Mouse (Mus musculus) intestine, embryonic 14.5 days (tissue): Measurements from ENCODE around the gene Hist1h1a. TPM values are rescaled to one million over a fixed set of nuclear protein-coding genes. Genes with fewer than 3 reads are reported as not detected.
"Not testable (repeated sequence)": the region's sequence is repeated elsewhere in the genome, so short reads cannot be mapped to it uniquely, and the experiment has no call there.

Experiments used
- ATAC-seq: fragments of 200-750 bp; cut with Nextera tagmentation; replicated peaks from 2 replicates; pipeline ENCODE4 v1.8.0; 2017; ENCODE audit warnings: low read depth, moderate number of reproducible peaks, moderate TSS enrichment, moderate library complexity; ENCODE audit not compliant: low FRiP score, low TSS enrichment
- DNase-seq: peaks from one replicate; pipeline ENCODE4 v3.0.0-alpha.2; 2018; ENCODE audit warnings: low spot score
- H3K27ac ChIP-seq: fragments of 300-500 bp; sonication (generic); 2 replicates; pipeline ENCODE4 v1.5.1; 2014; ENCODE audit warnings: low read depth, mild to moderate bottlenecking, control low read depth
- H3K27me3 ChIP-seq: fragments of 300-500 bp; sonication (generic); replicated peaks from 2 replicates; pipeline ENCODE4 v1.6.1; 2014; ENCODE audit warnings: low read length, control low read depth; ENCODE audit not compliant: control insufficient read depth, insufficient read depth
- H3K36me3 ChIP-seq: fragments of 300-500 bp; sonication (generic); 2 replicates; pipeline ENCODE4 v1.6.1; 2014; ENCODE audit warnings: low read length, control low read depth; ENCODE audit not compliant: control insufficient read depth, insufficient read depth
- H3K4me1 ChIP-seq: fragments of 300-500 bp; sonication (generic); replicated peaks from 2 replicates; pipeline ENCODE4 v1.6.1; 2014; ENCODE audit warnings: low read length, control low read depth, mixed read lengths; ENCODE audit not compliant: control insufficient read depth, insufficient read depth
- H3K4me2 ChIP-seq: fragments of 300-500 bp; sonication (generic); 2 replicates; pipeline ENCODE4 v1.6.1; 2014; ENCODE audit warnings: low read length
- H3K4me3 ChIP-seq: fragments of 300-500 bp; sonication (generic); 2 replicates; pipeline ENCODE4 v1.5.1; 2014; ENCODE audit warnings: low read depth, low read length, control low read depth, mixed read lengths
- H3K9ac ChIP-seq: fragments of 300-500 bp; sonication (generic); 2 replicates; pipeline ENCODE4 v1.6.1; 2014; ENCODE audit warnings: mild to moderate bottlenecking, low read length
- H3K9me3 ChIP-seq: fragments of 300-500 bp; sonication (generic); 2 replicates; pipeline ENCODE4 v1.6.1; 2016; ENCODE audit warnings: low read length, control low read depth; ENCODE audit not compliant: control insufficient read depth
- WGBS: fragments of 180-500 bp; shearing (Covaris S2); extraction: QIAGEN DNeasy Blood & Tissue Kit; methylation state at CpG from one replicate; pipeline ENCODE4 v1.1.7; 2014; 5-methylcytosine and 5-hydroxymethylcytosine counted together
- polyA plus RNA-seq: library from polyadenylated mRNA; unstranded; fragments of >200 nt; fragmentation: Nextera tagmentation; extraction: Ambion mirVana; gene quantifications from 2 replicates; pipeline ENCODE4 v1.2.1, GENCODE M21; 2014

Hist1h1a gene
- polyA plus RNA-seq, 1 experiment from 2014 or later = 4.2 TPM

- DNase-seq = peak; percentile 68
- 2% methylated on average over 20 of the region's 27 CpGs for WGBS
- ATAC-seq = peak; percentile 6
These were observed 3.1 kb upstream of the Hist1h1a start for GRCm38 (mm10) chr13:23760240-23760971.

DNA sequence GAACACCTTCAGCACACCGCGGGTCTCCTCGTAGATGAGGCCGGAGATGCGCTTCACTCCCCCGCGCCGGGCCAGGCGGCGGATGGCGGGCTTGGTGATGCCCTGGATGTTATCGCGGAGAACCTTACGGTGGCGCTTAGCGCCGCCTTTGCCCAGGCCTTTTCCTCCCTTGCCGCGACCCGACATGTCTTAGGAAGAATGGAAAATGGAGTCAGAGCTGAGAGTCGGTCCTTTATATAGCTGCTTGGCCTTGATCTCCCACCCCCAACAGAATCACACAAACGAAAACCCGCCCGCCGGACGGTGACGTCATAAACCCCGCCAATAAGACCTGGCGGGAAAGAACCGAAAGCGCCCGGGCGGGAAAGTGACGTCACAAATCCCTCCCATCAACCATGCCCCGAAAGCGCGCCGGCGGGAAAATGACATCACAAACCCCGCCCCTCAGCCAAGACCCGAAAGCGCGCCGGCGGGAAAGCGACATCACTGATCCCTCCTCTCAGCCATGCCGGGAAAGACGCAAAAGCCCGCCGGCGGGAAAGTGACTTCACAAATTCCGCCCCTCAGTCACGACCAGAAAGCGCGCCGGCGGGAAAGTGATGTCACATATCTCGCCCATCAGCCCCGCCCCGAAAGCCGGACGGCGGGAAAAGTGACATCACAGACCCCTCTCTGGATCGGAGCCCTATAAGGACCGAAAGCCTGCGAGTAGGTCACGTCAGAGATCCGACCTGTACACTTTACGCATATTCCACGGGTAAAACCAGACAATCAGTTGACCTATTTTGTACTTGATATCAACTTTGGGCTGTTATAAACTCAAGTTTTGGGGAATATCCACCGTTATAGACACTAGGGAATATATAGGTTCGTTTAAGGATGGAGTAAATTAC, 2.2 kb upstream of the Hist1h1a start, which contains the start of gene Hist1h4a:
TSS of gene Hist1h4a (minus strand) at position 259 of the 893 bp plus-strand sequence.
- peak within 1 kb of the TSS; percentile 91 for H3K4me2 ChIP-seq
- no peaks in the 10 kb centered on the region for H3K27me3 ChIP-seq
- no peaks in the 10 kb centered on the region for H3K36me3 ChIP-seq
- peak within 1 kb of the TSS; percentile 98 for H3K27ac ChIP-seq
- H3K9me3 ChIP-seq = no peaks in the 10 kb centered on the region
- H3K4me3 ChIP-seq = peak within 1 kb of the TSS; percentile 57
- ATAC-seq = peak; percentile 73
- under 1% methylated on average over 61 of the region's 72 CpGs for WGBS
- DNase-seq = peak; percentile 100
- H3K9ac ChIP-seq = peak within 1 kb of the TSS; percentile 84
- H3K4me1 ChIP-seq = peaks cover 17% of the 10 kb centered on the region

More at GRCm38 (mm10) chr13:23760240-23760971, 3.1 kb upstream of the Hist1h1a start:
- Histone ChIP-seq H3K4me1 (peaks cover 17% of the 10 kb centered on the region), H3K4me2 (peak overlapping the region; percentile 91), H3K27ac (peak overlapping the region; percentile 98), H3K4me3 (peak overlapping the region; percentile 57), H3K9ac (peak overlapping the region; percentile 74), H3K27me3 (no peaks in the 10 kb centered on the region), H3K9me3 (no peaks in the 10 kb centered on the region), H3K36me3 (no peaks in the 10 kb centered on the region)

GRCm38 (mm10) chr13:23761871-23762821, 1.3 kb upstream of the Hist1h1a start, which contains the start of gene Hist1h3a:
Gene Hist1h3a, minus strand, starts transcription at chr13:23762386.
- H3K9me3 ChIP-seq, H3K36me3 ChIP-seq, H3K27me3 ChIP-seq: not testable (repeated sequence)
- H3K4me3 ChIP-seq = peak within 1 kb of the TSS; percentile 57
- under 1% methylated on average over 26 of the region's 52 CpGs for WGBS
- peak within 1 kb of the TSS; percentile 98 for H3K27ac ChIP-seq
- peak within 1 kb of the TSS; percentile 84 for H3K9ac ChIP-seq
- peak within 1 kb of the TSS; percentile 91 for H3K4me2 ChIP-seq
- H3K4me1 ChIP-seq = peaks cover 17% of the 10 kb centered on the region
- peak; percentile 68 for ATAC-seq
- peak; percentile 78 for DNase-seq

GRCm38 (mm10) chr13:23763242-23763585, 252 bp upstream of the Hist1h1a start:
- no peaks in the 10 kb centered on the region for H3K9me3 ChIP-seq
- DNase-seq (no peak), ATAC-seq (no peak)
- H3K4me2 ChIP-seq = peak overlapping the region; percentile 91
- peak overlapping the region; percentile 57 for H3K4me3 ChIP-seq
- WGBS = 2% methylated on average over 10 of the region's 10 CpGs
- H3K36me3 ChIP-seq = no peaks in the 10 kb centered on the region
- peak overlapping the region; percentile 98 for H3K27ac ChIP-seq
- no peaks in the 10 kb centered on the region for H3K27me3 ChIP-seq
- peaks cover 13% of the 10 kb centered on the region for H3K4me1 ChIP-seq
- H3K9ac ChIP-seq = peak overlapping the region; percentile 54

GRCm38 (mm10) chr13:23764324-23765171, 1.1 kb downstream of the Hist1h1a start:
- Histone ChIP-seq H3K4me3 (peak overlapping the region; percentile 57), H3K9ac (peak overlapping the region; percentile 70), H3K4me2 (peak overlapping the region; percentile 91), H3K9me3 (no peaks in the 10 kb centered on the region), H3K27me3 (no peaks in the 10 kb centered on the region), H3K36me3 (no peaks in the 10 kb centered on the region), H3K4me1 (peaks cover 13% of the 10 kb centered on the region), H3K27ac (peak overlapping the region; percentile 98)
- ATAC-seq (no peak), DNase-seq (no peak)
- 38% methylated on average over 12 of the region's 12 CpGs for WGBS

DNA sequence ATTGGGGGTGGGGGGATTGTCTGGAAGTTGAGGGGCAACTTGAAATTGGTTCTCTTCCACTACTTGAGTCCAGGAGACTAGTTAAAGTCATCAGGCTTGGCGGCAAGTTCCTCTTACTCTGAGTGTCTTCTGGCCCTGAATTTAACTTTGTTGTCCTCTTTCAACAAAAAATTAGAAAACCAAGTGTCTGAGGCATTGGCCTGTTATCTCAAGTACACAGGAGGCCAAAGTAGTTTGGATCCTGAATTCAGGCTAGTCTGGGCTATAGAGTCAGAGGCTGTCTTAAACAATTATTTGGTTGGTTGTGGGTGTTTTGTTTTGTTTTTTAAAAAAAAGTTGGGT, 1.7 kb downstream of the Hist1h1a start:
- no peaks in the 10 kb centered on the region for H3K27me3 ChIP-seq
- H3K4me1 ChIP-seq = peaks cover 13% of the 10 kb centered on the region
- H3K9ac ChIP-seq = no peak overlapping the region
- H3K27ac ChIP-seq = no peak overlapping the region
- DNase-seq (no peak), ATAC-seq (no peak)
- H3K9me3 ChIP-seq = no peaks in the 10 kb centered on the region
- H3K4me2 ChIP-seq = no peak overlapping the region
- 55% methylated on average over 1 of the region's 1 CpGs for WGBS
- no peak overlapping the region for H3K4me3 ChIP-seq
- no peaks in the 10 kb centered on the region for H3K36me3 ChIP-seq

- no peak overlapping the region for H3K4me2 ChIP-seq
- H3K4me3 ChIP-seq = no peak overlapping the region
- no peaks in the 10 kb centered on the region for H3K9me3 ChIP-seq
- H3K36me3 ChIP-seq = no peaks in the 10 kb centered on the region
- no peak overlapping the region for H3K27ac ChIP-seq
- H3K9ac ChIP-seq = no peak overlapping the region
- no peak for ATAC-seq
- DNase-seq = no peak
- no peaks in the 10 kb centered on the region for H3K27me3 ChIP-seq
- H3K4me1 ChIP-seq = peaks cover 16% of the 10 kb centered on the region
These were observed 3.3 kb downstream of the Hist1h1a start for GRCm38 (mm10) chr13:23766772-23767171.
